Mouse (Mus musculus): ENCODE results near the gene Asb8. TPM values are rescaled to one million over a fixed set of nuclear protein-coding genes. Genes with fewer than 3 reads are reported as not detected.

The Asb8 gene
- polyA plus RNA-seq, 1 experiment: 46.3 TPM

DNA sequence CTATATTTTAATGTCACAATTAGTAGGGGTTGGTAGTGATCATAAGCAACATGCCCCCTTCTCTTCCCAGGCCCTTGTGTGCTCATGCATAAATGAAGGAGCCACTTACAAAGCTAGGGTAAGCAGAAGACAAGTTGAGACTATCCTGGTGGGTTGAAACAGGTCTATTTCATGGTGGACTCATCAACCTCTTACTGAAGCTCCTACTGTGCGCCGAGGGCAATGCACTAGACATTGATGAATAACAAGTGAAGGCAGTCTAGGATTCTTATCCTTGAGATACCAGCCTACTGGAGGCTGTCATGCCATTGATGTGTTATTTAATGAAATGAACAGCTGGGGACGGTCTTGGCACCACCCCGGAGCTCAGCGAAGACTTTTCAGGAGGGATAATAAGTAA, 10.2 kb downstream of the Asb8 start:
- no peak for DNase-seq (ENCODE audit: low read depth)

DNA sequence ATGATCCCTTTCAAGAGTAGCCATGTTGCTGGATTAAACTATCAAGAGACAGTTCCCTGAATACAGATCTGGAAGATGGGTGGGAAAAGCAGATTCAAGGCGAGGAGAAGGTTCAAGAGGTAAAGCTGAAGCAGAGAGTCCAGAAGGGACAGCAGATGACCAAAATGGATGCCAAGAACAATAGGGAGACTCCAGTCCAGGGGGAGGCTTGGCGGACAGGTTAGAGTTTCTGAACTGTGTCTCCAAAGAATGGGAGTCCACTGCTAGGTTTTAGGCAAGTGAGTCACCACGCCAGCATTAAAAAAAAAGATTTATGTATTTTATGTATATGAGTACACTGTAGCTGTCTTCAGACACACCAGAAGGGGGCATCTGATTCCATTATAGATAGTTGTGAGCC, 10.8 kb downstream of the Asb8 start:
- no peak for DNase-seq (ENCODE audit: low read depth)

DNA sequence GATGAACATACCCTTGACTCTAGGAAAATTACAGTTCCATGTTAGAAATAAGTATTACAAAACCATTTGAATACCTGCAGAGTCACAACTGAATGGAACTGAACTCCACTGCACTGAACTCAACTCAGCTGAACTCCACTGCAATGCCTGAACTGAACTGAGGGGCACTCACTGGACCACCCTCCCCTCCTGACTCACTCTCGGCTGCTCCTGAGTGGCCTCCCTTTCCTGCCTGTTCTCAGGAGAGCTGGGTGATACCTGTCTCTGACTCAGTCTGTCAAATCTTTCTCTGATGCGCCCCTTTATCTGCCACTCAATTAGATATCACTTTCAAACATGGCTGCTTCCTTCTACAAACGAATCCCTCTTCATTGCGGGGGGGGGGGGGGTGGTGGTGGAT, 11.3 kb downstream of the Asb8 start:
- no peak for DNase-seq (ENCODE audit: low read depth)

DNA sequence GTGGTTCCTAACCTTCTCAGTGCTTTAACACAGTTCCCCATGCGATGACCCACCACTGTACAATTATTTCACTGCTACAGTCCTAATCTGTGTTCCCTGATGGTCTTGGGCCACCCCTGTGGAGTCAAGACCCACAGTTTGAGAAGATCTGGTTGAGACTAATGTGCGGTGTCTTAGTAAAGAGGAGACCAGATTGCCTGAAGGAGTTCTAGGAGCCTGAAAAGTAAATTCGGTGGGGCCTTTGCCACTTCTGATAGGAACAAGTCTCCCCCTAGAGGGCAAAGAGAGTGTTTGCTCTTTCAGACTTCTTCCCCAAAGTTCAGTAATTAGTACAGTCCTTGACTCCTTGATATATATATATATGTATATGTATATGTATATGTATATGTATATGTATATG, 11.8 kb downstream of the Asb8 start:
- DNase-seq (ENCODE audit: low read depth): no peak

DNA sequence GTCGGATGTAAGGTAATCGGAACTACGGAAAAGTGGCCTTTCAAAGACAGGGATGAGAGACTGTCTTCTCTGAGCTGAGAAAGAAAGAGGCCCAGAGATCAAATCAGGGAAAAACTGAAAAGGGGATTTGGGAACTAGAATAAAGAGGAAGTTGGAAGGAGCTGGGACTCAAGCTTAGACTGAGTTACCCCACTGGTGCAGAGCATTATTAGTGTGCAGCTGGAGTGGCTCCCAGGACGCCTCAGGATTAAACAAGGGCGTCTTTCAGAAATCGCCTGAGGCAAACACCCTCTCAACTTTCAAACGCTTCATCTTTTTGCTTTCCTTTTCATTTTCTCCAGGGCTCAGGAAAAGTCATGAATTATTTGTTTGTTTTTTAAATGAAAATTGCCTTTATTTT, 12.5 kb downstream of the Asb8 start:
- no peak for DNase-seq (ENCODE audit: low read depth)

DNA sequence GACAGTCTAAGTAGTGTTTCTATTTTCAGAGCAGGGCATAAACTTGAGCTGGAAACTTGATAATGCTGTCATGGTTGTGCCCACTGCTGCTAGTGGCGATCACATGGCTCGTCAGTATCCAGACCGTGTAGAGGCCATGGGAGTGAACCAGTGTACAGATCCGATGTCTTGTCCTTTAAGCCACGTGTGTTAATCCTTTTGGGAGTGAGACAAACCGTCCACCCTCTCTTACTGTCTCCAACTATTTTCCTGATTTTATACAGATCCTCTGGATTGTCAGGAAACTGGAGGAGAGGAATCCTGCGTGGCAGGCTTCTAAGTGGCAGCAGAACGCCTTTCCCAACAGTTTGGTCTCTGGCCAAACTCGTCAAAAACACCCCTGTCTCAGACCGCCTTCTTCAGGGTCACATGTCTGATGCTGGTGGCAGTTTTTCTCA, 16.2 kb downstream of the Asb8 start:
- no peak for DNase-seq (ENCODE audit: low read depth)

DNA sequence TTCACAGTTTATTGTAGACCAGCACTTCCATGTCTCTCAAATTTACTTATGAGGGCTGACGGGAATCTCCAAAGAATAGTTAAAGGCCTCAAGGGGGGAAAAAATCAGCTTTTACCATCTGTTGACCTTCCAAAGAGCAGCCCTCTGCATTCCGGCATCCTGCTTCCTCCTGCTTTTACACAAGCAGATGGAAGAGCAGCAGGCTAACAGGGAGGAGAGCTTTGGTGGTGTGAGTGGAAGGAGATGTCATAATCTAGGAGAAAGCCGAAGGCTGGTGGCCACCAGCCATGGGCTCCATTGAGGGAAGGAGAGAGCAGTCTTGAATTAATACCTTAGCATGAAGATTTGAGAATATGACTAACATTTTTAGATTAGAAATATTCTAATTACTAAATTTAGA, 17.1 kb downstream of the Asb8 start:
- DNase-seq (ENCODE audit: low read depth): no peak

DNA sequence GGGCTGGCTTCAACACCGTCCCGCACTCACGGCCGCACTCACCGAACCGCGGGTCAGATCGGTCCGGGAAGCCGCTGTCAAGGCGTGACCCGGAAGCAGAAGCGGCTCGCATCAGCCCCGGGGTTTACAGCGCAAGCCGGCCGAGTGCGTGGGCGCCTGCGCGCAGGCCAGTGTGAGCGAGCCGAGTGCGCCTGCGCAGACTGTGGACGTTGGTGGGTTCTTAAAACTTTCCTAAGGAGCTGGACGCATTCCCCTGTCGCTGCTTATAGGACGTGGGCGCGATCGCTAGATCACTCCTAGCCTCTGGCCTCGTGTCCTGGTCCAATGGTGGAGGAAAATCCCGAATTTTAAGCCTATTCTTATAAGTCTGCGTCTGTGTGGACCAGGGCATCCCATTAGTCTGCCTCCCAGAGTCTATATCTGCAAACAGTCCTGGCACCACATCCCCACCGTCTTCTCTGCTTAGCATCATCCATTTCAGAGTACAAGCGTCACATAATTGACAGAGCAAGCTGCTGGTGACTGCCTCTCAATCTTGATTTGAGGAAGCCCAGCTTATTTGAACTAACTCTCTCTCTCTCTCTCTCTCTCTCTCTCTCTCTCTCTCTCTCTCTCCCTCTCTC, 19.8 kb downstream of the Asb8 start:
- no peak for DNase-seq (ENCODE audit: low read depth)

DNA sequence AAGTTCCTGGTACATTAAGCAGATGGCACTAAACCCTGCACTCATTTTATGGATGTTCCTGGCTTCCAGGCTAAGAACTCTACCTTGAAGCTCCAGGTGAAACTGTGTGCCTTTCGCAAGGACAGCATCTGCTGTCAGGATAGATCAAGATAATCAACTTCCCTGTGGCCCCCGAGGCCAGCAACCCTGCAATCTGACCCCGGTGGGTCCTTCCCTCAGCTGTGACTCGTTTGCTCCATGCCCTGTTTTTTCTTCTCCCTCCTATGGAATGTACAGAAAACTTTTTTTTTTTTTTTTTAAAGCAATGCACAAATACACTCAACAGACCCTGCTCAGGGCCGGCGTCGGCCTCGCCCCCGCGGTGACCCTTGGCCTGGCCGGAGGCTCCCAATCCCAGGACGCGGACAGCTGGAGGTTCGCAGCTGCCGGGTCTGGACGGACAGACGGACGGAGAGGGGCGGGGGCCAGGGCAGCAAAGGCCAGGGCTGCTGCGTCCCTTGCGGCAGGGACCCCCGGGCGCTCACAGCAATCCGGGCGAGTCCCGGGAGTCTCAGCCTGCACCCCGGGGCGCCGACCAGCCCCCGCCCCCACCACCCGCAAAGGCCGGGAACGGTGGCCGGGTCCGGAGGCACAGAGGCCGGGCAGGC, 20.4 kb downstream of the Asb8 start:
- peak; percentile 63 for DNase-seq (ENCODE audit: low read depth)

DNA sequence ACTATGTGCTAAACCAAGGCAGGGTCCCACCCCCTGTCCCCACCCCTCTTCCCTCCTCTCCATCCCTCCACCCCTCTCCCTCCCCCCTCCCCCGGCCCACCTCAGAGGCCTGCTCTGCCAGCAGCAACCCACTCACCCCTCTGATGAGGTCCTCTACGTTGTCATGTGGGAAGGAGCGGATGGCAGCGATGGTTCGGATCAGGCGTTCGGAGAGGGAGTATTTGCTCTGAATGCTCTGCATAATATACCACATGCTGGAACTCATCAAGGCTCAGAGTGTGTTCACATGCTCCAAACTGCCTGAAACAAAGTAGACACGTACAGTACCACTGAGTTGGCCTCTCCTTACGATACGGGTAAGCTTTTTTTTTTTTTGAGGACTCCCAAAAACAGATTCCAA, 22.9 kb downstream of the Asb8 start:
- DNase-seq (ENCODE audit: low read depth): no peak

DNA sequence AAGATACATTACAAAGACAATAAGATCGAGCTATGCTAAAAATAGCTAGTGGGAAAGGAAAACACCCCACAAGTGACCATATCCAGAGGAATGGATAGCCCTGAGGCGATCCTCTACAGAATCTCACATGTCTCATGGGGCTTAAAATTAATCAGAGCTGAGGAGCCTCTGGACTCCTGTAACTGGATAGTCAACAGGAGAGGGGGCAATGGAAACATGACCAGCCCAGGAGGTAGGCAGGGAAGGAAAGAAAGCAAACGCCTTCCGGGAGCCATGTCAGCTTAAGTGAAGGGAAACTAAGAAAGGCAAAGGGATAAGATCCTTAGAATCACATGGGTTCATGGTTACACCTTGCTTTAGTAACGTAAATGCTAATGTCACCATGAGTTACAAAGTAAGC, 24.6 kb downstream of the Asb8 start:
- no peak for DNase-seq (ENCODE audit: low read depth)

DNA sequence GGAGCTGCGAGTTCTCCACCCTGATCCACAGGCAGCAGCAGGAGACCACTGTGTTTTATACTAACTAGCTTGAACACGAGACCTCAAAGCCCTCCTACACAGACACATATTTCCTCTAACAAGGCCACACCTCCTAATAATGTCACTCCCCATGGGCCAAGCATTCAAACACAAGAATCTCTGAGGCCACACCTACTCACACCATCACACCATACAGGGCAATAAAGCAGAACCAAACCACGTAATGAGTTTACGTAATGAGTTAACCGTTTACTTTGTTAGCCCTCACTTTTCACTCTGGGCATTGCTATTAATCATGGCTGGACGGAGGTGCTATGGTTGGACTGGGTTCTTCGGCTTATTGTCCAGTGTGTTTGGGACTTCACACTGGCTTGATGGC, 25.7 kb downstream of the Asb8 start:
- DNase-seq (ENCODE audit: low read depth): peak; percentile 40

DNA sequence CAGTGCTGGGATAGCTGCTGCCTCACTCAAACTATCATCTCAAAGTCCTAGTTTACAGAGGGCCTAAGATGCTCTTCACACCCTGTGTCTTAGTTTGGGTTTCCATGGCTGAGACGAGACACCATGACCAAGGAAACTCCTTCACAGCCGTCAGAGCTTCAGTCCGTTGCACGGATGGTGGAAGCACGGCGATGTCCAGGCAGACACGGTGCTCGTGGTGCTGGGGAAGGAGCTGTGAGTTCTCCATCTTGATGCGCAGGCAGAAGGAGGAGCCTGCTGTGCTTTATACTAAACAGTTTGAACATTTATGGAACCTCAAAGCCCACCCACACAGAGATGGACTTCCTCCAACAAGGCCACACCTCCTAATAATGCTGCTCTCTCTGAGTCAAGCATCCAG, 28.6 kb downstream of the Asb8 start:
- no peak for DNase-seq (ENCODE audit: low read depth)

DNA sequence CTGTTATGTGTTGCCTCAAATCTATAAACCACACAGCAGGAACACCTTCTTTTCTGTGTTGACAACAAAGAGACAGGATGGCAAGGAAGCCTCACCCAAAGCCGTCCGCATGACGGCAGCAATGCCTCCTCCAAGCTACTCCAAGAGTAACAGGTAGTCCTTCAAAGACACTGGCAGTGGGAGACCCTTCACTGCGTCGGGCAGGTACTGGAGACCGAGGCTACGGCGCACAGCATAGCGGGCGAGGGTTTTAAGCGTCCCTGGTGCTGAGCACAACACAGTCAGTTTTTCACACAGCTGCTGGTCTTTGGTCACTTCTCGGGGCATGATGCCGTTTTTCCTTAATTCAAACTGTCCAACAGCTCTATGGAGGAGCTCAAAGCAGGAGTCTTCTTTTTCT, 29.8 kb downstream of the Asb8 start:
- no peak for DNase-seq (ENCODE audit: low read depth)

DNA sequence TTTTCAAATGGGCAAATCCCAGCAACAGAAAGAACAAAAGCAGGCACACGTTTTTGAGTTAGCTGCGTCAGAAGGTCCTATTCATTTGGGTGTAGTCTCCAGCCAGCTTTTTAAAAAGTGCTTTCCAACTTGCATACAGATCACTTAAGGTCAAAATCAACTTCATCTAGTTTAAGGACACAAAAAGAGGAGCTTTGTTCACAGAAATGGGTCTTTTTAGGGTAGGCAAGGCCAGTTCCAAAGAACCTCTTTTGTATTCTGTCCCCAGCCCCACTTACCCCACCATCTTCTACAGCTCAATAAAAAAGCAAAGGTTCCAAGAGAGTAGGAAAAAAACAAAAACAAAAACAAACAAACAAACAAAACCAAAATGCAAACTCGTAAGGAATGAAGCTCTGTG, 30.8 kb downstream of the Asb8 start:
- no peak for DNase-seq (ENCODE audit: low read depth)

DNA sequence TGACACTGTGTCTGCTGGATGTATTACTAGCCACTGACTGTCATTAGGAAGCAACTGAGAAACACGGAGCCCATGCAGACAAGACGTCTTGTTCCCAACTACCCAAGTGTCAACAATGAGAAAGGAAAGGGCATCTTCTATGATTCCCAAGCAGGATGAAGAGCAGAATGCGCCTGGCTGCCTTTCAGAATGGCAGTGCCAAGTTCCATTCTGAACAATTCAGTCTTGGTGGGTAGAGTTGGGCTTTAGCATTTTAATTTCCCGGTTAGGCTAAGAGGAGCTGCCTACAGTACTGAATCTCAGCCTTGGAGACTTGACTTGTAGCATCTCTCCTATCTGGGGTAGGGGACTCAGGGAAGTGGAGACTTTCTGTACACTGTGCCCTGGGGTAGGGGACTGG, 31.4 kb downstream of the Asb8 start:
- DNase-seq (ENCODE audit: low read depth): no peak

DNA sequence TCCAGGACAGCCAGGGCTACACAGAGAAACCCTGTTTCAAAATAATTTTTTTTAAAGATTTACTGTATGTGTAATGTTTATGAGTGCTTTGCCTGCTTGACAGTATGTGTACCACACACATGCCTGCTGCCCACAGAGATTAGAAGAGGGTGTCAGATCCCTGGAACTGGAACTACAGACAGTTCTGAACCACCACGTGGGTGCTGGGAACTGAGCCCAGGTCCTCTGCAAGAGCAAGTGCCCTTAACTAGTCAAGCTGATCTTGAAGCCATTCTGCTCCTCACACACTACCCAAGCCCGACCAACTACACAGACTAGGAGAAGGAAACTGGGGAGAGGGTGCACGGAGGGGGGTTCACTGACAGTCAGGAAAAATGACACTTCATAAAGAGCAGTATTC, 32.0 kb downstream of the Asb8 start:
- no peak for DNase-seq (ENCODE audit: low read depth)

DNA sequence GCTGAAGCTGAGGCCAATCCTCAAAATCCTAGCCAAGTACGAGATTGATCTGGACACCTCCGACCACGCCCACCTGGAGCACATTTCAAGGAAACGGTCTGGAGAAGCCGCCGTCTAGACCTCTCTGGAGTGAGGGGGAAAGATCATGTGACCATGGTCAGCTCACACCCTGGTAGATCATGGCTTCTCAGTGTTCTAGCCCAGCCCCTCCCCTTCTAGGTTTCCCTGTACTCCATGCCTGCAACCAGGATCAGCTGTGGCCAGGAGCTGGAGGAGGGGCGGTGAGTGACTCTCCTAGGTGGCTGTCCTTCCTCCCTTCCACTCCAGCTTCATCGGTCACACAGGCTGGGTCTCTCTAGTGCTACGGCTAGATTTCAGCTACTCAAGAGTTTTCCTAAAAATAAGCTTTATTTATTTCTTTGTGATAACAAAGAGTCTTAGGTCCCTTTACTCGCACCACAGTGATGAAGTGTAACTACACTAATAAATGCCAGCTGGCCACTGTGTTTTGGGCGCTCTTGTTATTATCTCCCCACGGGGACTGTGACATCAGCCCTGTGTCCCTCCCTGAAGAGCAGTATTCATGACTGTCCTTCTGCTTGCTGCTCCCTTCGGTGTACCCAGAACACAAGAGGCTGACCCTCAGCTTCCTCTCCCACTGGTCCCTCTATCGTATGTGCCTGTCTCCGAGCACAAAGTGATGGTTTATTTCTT, 33.3 kb downstream of the Asb8 start:
- no peak for DNase-seq (ENCODE audit: low read depth)

DNA sequence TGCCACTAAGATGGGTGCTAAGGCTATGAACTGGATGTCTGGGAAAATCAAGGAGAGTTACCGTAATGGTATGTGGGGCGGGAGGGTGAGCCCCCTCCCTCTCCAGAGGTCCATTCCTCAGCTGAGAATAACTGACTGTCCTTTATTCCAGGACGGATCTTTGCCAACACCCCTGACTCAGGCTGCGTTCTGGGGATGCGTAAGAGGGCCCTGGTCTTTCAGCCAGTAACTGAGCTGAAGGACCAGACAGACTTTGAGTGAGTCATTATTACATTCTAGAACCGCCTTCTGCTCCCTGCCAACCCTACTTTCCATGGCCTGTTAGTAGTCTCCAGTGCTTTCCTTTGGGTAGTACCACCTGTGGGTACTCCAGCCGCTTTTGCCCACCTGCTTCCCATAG, 34.0 kb downstream of the Asb8 start:
- DNase-seq (ENCODE audit: low read depth): no peak

DNA sequence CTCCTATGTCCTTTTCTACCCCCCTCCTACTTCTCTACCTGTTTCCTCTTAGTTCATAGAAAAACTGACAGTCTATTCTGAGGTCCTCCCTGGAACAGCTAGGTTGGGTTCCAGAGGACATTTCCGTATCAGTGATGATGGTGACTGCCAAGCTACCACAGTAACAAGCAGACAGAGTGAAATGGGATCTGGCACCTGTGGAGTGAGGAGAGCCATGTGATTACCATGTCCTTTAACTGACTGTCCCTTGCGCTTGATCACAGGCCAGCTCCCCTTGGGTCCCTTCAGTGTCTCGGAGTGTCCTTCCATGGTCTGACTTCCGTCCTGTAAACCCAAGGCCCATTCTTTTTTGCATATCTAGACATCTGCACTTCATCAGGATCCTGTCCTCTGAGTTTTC, 34.4 kb downstream of the Asb8 start:
- DNase-seq (ENCODE audit: low read depth): no peak

DNA sequence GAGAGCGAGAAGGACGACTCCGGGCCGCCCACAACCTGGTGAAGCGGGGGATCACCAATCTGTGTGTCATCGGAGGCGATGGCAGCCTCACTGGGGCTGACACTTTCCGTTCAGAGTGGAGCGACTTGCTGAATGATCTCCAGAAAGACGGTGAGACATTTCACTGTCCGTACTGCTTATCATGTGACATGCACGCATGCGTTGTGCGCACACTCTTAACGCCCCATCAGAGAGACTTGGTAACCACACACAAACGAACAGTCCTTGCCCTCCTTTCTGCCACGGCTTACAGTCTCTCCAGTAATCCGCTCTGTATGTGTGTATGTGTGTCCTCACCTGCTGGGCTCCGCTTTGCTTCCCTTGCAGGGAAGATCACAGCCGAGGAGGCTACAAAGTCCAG, 44.6 kb downstream of the Asb8 start:
- DNase-seq (ENCODE audit: low read depth): no peak

DNA sequence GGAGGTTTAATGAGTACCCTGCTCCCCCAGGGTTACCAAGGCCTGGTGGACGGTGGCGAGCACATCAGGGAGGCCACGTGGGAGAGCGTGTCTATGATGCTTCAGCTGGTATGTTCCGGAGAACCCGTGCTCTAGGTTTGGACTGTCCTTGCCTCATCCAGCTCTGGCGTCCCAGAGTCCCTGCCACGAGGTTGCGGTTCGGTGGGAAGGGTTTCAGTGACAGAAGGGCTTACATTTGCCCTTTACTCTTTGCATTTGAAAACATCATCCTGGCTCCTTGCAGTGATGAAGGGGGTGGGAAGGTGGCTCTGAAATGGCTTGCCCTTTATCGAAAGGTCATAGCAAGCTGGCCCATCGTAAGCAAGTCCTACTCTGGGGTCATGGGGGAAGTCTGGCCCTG, 46.1 kb downstream of the Asb8 start:
- DNase-seq (ENCODE audit: low read depth): no peak

DNA sequence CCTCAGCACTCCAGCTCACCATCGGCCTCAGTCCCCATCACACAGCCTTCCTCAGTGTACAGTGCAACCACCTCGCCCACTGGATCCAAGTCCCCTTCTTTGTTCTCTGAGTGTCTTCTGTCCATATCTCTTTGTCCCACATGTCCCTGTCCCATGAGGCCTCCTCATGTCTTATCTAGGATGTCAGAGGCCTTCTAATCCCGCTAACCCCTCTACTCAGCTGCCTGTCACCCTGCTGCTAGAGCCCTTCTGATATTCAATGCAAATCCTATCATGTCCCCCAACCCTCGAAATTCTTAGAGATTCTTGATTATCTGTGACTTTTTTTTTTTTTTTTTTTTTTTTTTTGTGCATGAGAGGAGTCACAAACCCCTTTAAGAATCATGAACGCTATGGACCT, 49.1 kb downstream of the Asb8 start:
- no peak for DNase-seq (ENCODE audit: low read depth)

DNA sequence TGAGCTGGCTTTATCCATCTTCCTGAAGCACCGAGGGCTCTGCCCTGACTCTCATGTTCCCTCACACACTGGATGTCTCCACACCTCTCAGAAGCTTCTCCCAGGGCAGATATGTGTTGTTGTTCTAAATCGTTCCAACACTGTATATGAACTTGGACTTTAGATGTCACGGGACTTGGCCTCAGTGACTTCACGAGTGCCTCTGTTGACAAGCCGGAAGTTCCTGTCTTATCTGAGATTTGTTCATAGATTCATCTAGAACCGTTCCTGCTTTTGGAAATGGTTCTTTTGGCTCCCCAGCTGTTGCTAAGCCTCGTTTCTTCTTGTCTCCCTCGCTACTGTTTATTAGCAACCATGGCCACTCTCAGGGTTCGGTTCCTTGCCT, 49.7 kb downstream of the Asb8 start:
- DNase-seq (ENCODE audit: low read depth): no peak
